Mouse (Mus musculus): ENCODE measurements around the gene Gm15128.
"Not testable (repeated sequence)": the region's sequence is repeated elsewhere in the genome, so short reads cannot be mapped to it uniquely, and the experiment has no call there.

The Gm15128 gene

DNA sequence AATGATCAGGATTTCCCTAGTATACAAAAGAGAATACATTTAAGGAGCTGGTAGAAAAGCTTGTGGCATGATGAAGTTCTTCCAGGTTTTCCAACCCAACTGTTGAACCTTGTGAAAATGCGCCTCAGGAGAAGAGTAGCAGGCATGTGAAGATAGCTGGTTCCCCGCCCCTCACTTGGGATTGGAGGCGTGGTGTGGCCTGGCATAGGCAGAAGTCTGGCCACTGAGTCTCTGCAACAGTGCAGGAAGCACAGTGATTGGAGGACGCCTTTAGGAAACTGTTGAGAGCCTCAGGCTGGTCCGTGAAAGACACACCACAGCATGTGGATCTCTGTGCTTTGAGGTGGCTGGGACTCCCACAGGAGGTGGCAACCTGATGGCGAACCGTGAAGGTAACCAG lies at the start of gene Gm15128:
Gm15128 (plus strand) TSS at position 301 of the 400 bp plus-strand sequence.
- not testable (repeated sequence) for DNase-seq (ENCODE audit: low read depth)
